ENCODE assay signal across 15 mouse cellular contexts in the genomic region with DNA sequence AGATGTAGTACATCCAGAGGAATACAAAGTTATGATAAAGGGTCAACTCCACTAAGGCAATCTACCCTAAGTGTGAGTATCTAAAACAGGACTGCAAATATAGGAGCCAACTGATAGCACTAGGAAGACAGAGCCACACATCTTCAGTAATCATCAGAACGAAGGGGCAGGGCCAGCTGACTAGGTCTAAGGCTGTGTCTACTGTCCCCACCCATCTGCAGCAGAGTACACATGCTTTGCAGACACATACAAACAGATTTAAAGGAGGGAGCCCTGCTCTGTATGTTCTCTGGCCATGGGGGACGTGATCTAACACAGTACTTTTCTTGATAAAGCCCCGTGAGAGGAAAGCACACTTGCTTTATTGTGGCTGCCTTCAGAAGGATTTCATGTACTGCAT.
"Had no signal": no experiment of that assay in that cellular context is flagged by ENCODE, and none has a peak within 500 bp of the region (broad histone marks: within the 10 kb centered on the region; RNA-seq: fewer than 3 reads in every experiment).

No protein-coding gene starts in this region.

- DNase-seq: kidney, adult 2 months; kidney, postnatal 36 days; layer of hippocampus, adult 9-11 months; layer of hippocampus, postnatal 36 days; lung, postnatal 14 days; right cerebral cortex, adult 18-20 months; right cerebral cortex, postnatal 25 days; thymus, adult 2 months; thymus, postnatal 25 days had no signal

- H3K4me2 ChIP-seq: limb, embryonic 15.5 days; lung, embryonic 15.5 days; midbrain, embryonic 13.5 days; neural tube, embryonic 15.5 days had no signal

- H3K36me3 ChIP-seq: limb, embryonic 15.5 days; lung, embryonic 15.5 days; midbrain, embryonic 13.5 days; neural tube, embryonic 15.5 days had no signal

- H3K27me3 ChIP-seq: limb, embryonic 15.5 days; lung, embryonic 15.5 days; midbrain, embryonic 13.5 days; neural tube, embryonic 15.5 days had no signal

- H3K9ac ChIP-seq: limb, embryonic 15.5 days; lung, embryonic 15.5 days; midbrain, embryonic 13.5 days; neural tube, embryonic 15.5 days had no signal

- H3K4me1 ChIP-seq: midbrain, embryonic 13.5 days had no signal

- H3K4me3 ChIP-seq: limb, embryonic 15.5 days; lung, embryonic 15.5 days; midbrain, embryonic 13.5 days; myocyte; neural tube, embryonic 15.5 days had no signal

- ATAC-seq: midbrain, embryonic 13.5 days had no signal

- H3K9me3 ChIP-seq: limb, embryonic 15.5 days; lung, embryonic 15.5 days; midbrain, embryonic 13.5 days; neural tube, embryonic 15.5 days had no signal

- H3K27ac ChIP-seq: limb, embryonic 15.5 days; lung, embryonic 15.5 days; macrophage; midbrain, embryonic 13.5 days; neural tube, embryonic 15.5 days had no signal
